Mouse (Mus musculus): ENCODE measurements around the gene Fbp2. TPM values are rescaled to one million over a fixed set of nuclear protein-coding genes. Genes with fewer than 3 reads are reported as not detected.

The Fbp2 gene
- total and polyA plus RNA-seq, 3 experiments: 0.13 to 0.16 TPM; not detected in 1

- Histone ChIP-seq H3K36me3 (replicated peaks in 1 of 2; ENCODE audit: control insufficient read depth in 1 of 2, insufficient read depth in 1 of 2, low read length in 1 of 2) (no peaks in the 10 kb centered on the region), H3K27me3 (replicated peaks) (no peaks in the 10 kb centered on the region), H3K79me2 (replicated peaks; ENCODE audit: control insufficient read depth, extremely low read depth, insufficient read depth, poor library complexity, severe bottlenecking) (no peaks in the 10 kb centered on the region), H3K9ac (ENCODE audit: insufficient read depth, low read depth) (no peak overlapping the region), H3K4me2 (ENCODE audit: insufficient read depth, low read depth, poor library complexity, severe bottlenecking) (no peak overlapping the region), H3K27ac (ENCODE audit: insufficient read depth, low read depth) (no peak overlapping the region), H3K9me3 (replicated peaks; ENCODE audit: low read length) (no peaks in the 10 kb centered on the region), H3K4me1 (ENCODE audit: control insufficient read depth in 1 of 2, insufficient read depth in 2 of 2) (no peaks in the 10 kb centered on the region), H3K4me3 (replicated peaks in 1 of 3; ENCODE audit: low read depth in 2 of 3, low read length in 2 of 3, poor library complexity in 1 of 3) (no peak overlapping the region)
- TF ChIP-seq MAFK (IDR thresholded peaks at IDR 0.05; ENCODE audit: insufficient replicate concordance, low read length) (no peak), JUND (conservative IDR thresholded peaks at IDR 0.05; ENCODE audit: low read depth, low read length) (no peak), ELF1 (IDR thresholded peaks at IDR 0.05; ENCODE audit: low read depth, low read length) (no peak), USF2 (conservative IDR thresholded peaks at IDR 0.05; ENCODE audit: low read depth, low read length) (no peak), MEF2A (IDR thresholded peaks at IDR 0.05; ENCODE audit: borderline replicate concordance, low read depth, low read length) (no peak), HCFC1 (IDR thresholded peaks at IDR 0.05; ENCODE audit: low read depth, low read length) (no peak), SMC3 (IDR thresholded peaks at IDR 0.05; ENCODE audit: low read depth, low read length) (no peak), POLR2A (IDR thresholded peaks at IDR 0.05; ENCODE audit: low read depth, low read length) (no peak), JUN (IDR thresholded peaks at IDR 0.05; ENCODE audit: insufficient read depth, low read depth, low read length) (no peak), ZNF384 (IDR thresholded peaks at IDR 0.05; ENCODE audit: low read depth, low read length) (no peak), MYC (IDR thresholded peaks at IDR 0.05; ENCODE audit: low read depth, low read length) (no peak), TCF12 (IDR thresholded peaks at IDR 0.05; ENCODE audit: low read depth, low read length) (no peak), IRF4 (IDR thresholded peaks at IDR 0.05; ENCODE audit: low read depth, low read length) (no peak), MAZ (IDR thresholded peaks at IDR 0.05; ENCODE audit: low read depth, low read length) (no peak), NELFE (IDR thresholded peaks at IDR 0.05; ENCODE audit: low read depth, low read length) (no peak), CHD1 (IDR thresholded peaks at IDR 0.05; ENCODE audit: low read depth, low read length) (no peak), SIN3A (IDR thresholded peaks at IDR 0.05; ENCODE audit: low read length) (no peak), POLR2AphosphoS2 (IDR thresholded peaks at IDR 0.05; ENCODE audit: low read depth, low read length) (no peak), ZMIZ1 (IDR thresholded peaks at IDR 0.05; ENCODE audit: low read depth, low read length) (no peak), GABPA (IDR thresholded peaks at IDR 0.05; ENCODE audit: insufficient replicate concordance, low read depth, low read length) (no peak)
- no peak for DNase-seq (ENCODE audit: extremely low read depth)
- dilution Hi-C loops (cut with MboI; ENCODE audit: extremely low pct_ligation_motif_present, extremely low pct_unique_long_range_greater_than_20kb, low sequenced_read_pairs) (no loop called here), in situ Hi-C loops (cut with MboI; ENCODE audit: low pct_ligation_motif_present, low pct_unique_long_range_greater_than_20kb, low sequenced_read_pairs) (no loop called here)
These were observed 42.9 kb upstream of the Fbp2 start for GRCm38 (mm10) chr13:62901139-62901538.

GRCm38 (mm10) chr13:62897927-62898646, 39.9 kb upstream of the Fbp2 start:
- in situ Hi-C loops (cut with MboI; ENCODE audit: low pct_ligation_motif_present, low pct_unique_long_range_greater_than_20kb, low sequenced_read_pairs): no loop called here

More at GRCm38 (mm10) chr13:62897927-62898646, 39.9 kb upstream of the Fbp2 start:
- no peak overlapping the region for H3K4me2 ChIP-seq (ENCODE audit: insufficient read depth, low read depth, poor library complexity, severe bottlenecking)
- H3K27ac ChIP-seq (ENCODE audit: insufficient read depth, low read depth): no peak overlapping the region
- H3K4me1 ChIP-seq (ENCODE audit: control insufficient read depth in 1 of 2, insufficient read depth in 2 of 2): no peaks in the 10 kb centered on the region
- no peak overlapping the region for H3K9ac ChIP-seq (ENCODE audit: insufficient read depth, low read depth)
- no peak overlapping the region for H3K4me3 ChIP-seq (replicated peaks in 1 of 3; ENCODE audit: low read depth in 2 of 3, low read length in 2 of 3, poor library complexity in 1 of 3)
- H3K79me2 ChIP-seq (replicated peaks; ENCODE audit: control insufficient read depth, extremely low read depth, insufficient read depth, poor library complexity, severe bottlenecking): no peaks in the 10 kb centered on the region
- DNase-seq (ENCODE audit: extremely low read depth): no peak
- no peaks in the 10 kb centered on the region for H3K9me3 ChIP-seq (replicated peaks; ENCODE audit: low read length)
- no peaks in the 10 kb centered on the region for H3K36me3 ChIP-seq (replicated peaks in 1 of 2; ENCODE audit: control insufficient read depth in 1 of 2, insufficient read depth in 1 of 2, low read length in 1 of 2)
- no peaks in the 10 kb centered on the region for H3K27me3 ChIP-seq (replicated peaks)
- dilution Hi-C loops (cut with MboI; ENCODE audit: extremely low pct_ligation_motif_present, extremely low pct_unique_long_range_greater_than_20kb, low sequenced_read_pairs): no loop called here
- TF ChIP-seq EP300 (IDR thresholded peaks at IDR 0.05; ENCODE audit: low read length): no peak
- TF ChIP-seq NRF1 (IDR thresholded peaks at IDR 0.05; ENCODE audit: low read depth, low read length): no peak
- no peak for TF ChIP-seq NELFE (IDR thresholded peaks at IDR 0.05; ENCODE audit: low read depth, low read length)
- no peak for TF ChIP-seq E2F4 (IDR thresholded peaks at IDR 0.05; ENCODE audit: insufficient replicate concordance, low read depth, low read length)
- TF ChIP-seq BHLHE40 (IDR thresholded peaks at IDR 0.05; ENCODE audit: low read depth, low read length): no peak
- TF ChIP-seq CHD1 (IDR thresholded peaks at IDR 0.05; ENCODE audit: low read depth, low read length): no peak
- no peak for TF ChIP-seq JUND (conservative IDR thresholded peaks at IDR 0.05; ENCODE audit: low read depth, low read length)
- no peak for TF ChIP-seq PAX5 (IDR thresholded peaks at IDR 0.05; ENCODE audit: low read length)
- no peak for TF ChIP-seq ZC3H11A (IDR thresholded peaks at IDR 0.05; ENCODE audit: low read depth, low read length)
- no peak for TF ChIP-seq ETS1 (conservative IDR thresholded peaks at IDR 0.05; ENCODE audit: low read depth, low read length)
